Mouse (Mus musculus): ENCODE measurements around the gene Gm7876.
"Not testable (repeated sequence)": the region's sequence is repeated elsewhere in the genome, so short reads cannot be mapped to it uniquely, and the experiment has no call there.

Gene Gm7876

GRCm38 (mm10) chr14:4708938-4709337, at the start of gene Gm7876:
TSS of gene Gm7876 (plus strand) at chr14:4709238.
- DNase-seq (ENCODE audit: extremely low spot score), result not testable (repeated sequence)

- not testable (repeated sequence) for DNase-seq (ENCODE audit: extremely low spot score)
Observed at GRCm38 (mm10) chr14:4663892-4664291, 45.1 kb upstream of the Gm7876 start, which contains the start of gene Gm3239. TSS of gene Gm3239 (plus strand) at chr14:4664192.

- DNase-seq (ENCODE audit: extremely low spot score), result peak; percentile 2
Observed at GRCm38 (mm10) chr14:4726038-4726880, 17.2 kb downstream of the Gm7876 start, which contains the start of gene Gm3252. TSS of gene Gm3252 (plus strand) at chr14:4726775.
